Mouse (Mus musculus): ENCODE data around the gene Polr2b. TPM values are rescaled to one million over a fixed set of nuclear protein-coding genes. Genes with fewer than 3 reads are reported as not detected.

The Polr2b gene
- polyA plus RNA-seq, 1 experiment from 2014 or later = 102 TPM

DNA sequence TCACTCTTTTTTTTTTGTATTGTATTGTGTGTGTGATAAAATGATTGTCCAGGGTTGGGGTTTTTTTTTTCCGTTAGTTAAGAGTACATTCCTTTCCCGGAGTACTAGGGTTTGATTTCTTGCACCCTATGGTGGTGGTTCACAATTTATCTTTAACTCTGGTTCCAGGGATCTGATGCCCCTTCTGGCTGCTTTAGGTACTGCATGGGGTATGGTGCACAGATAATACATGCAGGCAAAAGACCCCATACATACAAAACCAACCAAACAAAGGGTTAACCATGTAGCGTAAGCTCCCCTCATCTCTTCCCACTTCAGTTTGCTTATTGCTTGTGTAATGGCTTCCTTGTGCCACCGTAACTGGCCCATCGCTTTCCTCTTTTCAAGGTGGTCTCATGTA is 34.0 kb upstream of the Polr2b start:
- Histone ChIP-seq H3K4me3 (replicated peaks) (no peak overlapping the region), H3K9ac (no peak overlapping the region), H3K27ac (no peak overlapping the region), H3K9me3 (no peaks in the 10 kb centered on the region), H3K36me3 (replicated peaks) (peaks cover 85% of the 10 kb centered on the region), H3K4me2 (no peak overlapping the region), H3K27me3 (no peaks in the 10 kb centered on the region), H3K4me1 (no peaks in the 10 kb centered on the region)
- no peak for ATAC-seq (ENCODE audit: low FRiP score)
- WGBS = 92% methylated on average over 5 of the region's 5 CpGs

DNA sequence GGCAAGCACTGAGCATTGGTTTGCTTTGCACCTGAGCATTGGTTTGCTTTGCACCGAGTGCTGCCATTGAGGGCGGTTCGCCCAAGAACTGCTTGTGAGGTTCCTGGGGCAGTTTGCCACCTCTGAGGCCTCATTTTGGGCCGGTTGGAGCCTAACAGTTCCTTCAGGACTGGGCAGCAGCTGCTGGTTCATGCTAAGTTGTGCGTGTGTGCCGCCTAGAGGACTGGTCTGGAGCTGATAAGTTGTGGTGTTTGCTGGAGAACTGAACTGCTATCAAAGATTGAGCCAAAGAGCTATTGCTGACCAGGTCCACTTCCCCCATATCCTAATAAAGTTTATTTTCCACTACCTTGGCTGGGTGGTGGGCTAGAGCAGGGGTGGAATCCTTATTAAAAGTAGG is 32.7 kb upstream of the Polr2b start:
- Histone ChIP-seq H3K9me3 (no peaks in the 10 kb centered on the region), H3K27me3 (no peaks in the 10 kb centered on the region), H3K27ac (no peak overlapping the region), H3K9ac (no peak overlapping the region), H3K4me2 (no peak overlapping the region), H3K4me1 (no peaks in the 10 kb centered on the region), H3K36me3 (replicated peaks) (peaks cover 86% of the 10 kb centered on the region), H3K4me3 (replicated peaks) (no peak overlapping the region)
- 94% methylated on average over 6 of the region's 6 CpGs for WGBS
- no peak for ATAC-seq (ENCODE audit: low FRiP score)

DNA sequence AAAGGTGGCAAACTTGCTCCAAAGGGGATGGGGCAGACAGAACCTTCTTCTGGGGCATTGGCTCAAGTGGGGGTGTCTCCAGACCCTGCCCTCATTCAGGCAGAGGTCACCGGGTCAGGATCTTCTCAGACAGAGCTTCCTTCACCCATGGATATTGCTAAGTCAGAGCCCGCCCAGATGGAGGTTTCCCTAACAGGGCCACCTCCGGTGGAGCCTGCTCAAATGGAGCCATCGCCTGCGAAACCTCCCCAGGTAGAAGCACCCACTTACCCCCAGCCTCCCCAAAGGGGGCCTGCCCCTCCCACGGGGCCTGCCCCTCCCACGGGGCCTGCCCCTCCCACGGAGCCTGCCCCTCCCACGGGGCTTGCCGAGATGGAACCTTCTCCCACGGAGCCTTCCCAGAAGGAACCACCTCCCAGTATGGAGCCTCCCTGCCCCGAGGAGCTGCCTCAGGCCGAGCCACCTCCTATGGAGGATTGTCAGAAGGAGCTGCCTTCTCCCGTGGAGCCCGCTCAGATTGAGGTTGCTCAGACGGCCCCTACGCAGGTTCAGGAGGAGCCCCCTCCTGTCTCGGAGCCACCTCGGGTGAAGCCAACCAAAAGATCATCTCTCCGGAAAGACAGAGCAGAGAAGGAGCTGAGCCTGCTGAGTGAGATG is 28.3 kb upstream of the Polr2b start:
- ATAC-seq (ENCODE audit: low FRiP score) = no peak

DNA sequence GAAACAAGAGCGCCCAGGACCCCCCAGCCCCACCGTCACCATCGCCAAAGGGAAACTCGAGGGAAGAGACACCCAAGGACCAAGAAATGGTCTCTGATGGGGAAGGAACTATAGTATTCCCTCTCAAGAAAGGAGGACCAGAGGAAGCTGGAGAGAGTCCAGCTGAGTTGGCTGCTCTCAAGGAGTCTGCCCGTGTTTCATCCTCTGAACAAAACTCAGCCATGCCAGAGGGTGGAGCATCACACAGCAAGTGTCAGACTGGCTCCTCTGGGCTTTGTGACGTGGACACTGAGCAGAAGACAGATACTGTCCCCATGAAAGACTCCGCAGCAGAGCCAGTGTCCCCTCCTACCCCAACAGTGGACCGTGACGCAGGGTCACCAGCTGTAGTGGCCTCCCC is 27.7 kb upstream of the Polr2b start:
- no peaks in the 10 kb centered on the region for H3K9me3 ChIP-seq
- no peak overlapping the region for H3K4me3 ChIP-seq (replicated peaks)
- no peaks in the 10 kb centered on the region for H3K27me3 ChIP-seq
- WGBS = 95% methylated on average over 9 of the region's 9 CpGs
- H3K4me2 ChIP-seq = no peak overlapping the region
- H3K9ac ChIP-seq = no peak overlapping the region
- H3K27ac ChIP-seq = no peak overlapping the region
- no peak for ATAC-seq (ENCODE audit: low FRiP score)
- H3K4me1 ChIP-seq = no peaks in the 10 kb centered on the region
- H3K36me3 ChIP-seq (replicated peaks) = peaks cover 69% of the 10 kb centered on the region

More for the DNA sequence above, 28.3 kb upstream of the Polr2b start:
- H3K4me3 ChIP-seq (replicated peaks) = no peak overlapping the region
- H3K4me2 ChIP-seq = no peak overlapping the region
- WGBS = 93% methylated on average over 20 of the region's 20 CpGs
- H3K27me3 ChIP-seq = no peaks in the 10 kb centered on the region
- no peak overlapping the region for H3K9ac ChIP-seq
- H3K36me3 ChIP-seq (replicated peaks) = peaks cover 68% of the 10 kb centered on the region
- no peaks in the 10 kb centered on the region for H3K4me1 ChIP-seq
- H3K9me3 ChIP-seq = no peaks in the 10 kb centered on the region
- no peak overlapping the region for H3K27ac ChIP-seq

DNA sequence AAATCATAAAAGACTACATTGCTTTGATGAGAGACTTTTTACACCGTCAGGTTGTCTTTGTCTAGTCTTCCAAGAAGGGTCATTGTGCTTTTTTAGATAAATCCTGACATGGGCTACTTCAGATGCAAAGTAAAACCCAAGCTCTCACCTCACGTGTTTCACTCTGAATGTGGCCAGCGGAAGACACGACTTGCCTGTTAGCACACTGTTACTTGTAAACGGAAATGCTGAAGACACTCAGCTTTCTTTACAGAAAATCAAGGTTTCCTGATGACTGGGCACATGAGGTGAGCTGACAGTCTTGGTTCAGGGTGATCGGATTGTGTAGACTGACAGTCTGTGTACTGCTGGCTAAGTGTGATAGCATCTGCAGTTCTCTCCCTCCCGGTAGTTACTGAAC is 24.3 kb upstream of the Polr2b start:
- Histone ChIP-seq H3K27me3 (no peaks in the 10 kb centered on the region), H3K9ac (no peak overlapping the region), H3K4me2 (no peak overlapping the region), H3K27ac (no peak overlapping the region), H3K9me3 (no peaks in the 10 kb centered on the region), H3K4me1 (no peaks in the 10 kb centered on the region), H3K4me3 (replicated peaks) (no peak overlapping the region), H3K36me3 (replicated peaks) (peaks cover 73% of the 10 kb centered on the region)
- no peak for ATAC-seq (ENCODE audit: low FRiP score)
- WGBS = 84% methylated on average over 7 of the region's 7 CpGs

DNA sequence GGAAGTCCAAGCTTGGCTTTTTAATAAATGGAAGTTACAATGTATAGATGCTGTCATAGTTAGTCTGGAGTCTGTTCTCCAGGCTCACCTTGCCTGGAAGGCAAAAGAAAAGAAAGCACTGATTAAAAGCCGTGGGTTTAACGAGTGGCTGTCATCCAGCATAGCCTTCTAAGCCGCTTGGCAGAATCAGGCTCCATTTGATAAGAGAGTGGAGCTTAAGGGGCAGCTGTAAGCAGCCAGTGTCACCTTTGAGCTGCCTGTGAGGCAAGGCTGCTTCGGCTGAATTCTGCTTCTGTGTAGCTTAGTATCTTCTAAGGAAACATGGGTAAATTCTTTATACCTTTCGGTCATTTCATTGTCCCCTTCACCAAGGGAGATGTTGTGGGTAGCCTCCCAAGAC is 23.0 kb upstream of the Polr2b start:
- 72% methylated on average over 5 of the region's 5 CpGs for WGBS
- H3K27me3 ChIP-seq = no peaks in the 10 kb centered on the region
- no peak overlapping the region for H3K4me2 ChIP-seq
- H3K9me3 ChIP-seq = no peaks in the 10 kb centered on the region
- no peak overlapping the region for H3K9ac ChIP-seq
- H3K27ac ChIP-seq = no peak overlapping the region
- no peak for ATAC-seq (ENCODE audit: low FRiP score)
- H3K36me3 ChIP-seq (replicated peaks) = peaks cover 72% of the 10 kb centered on the region
- H3K4me3 ChIP-seq (replicated peaks) = no peak overlapping the region
- H3K4me1 ChIP-seq = no peaks in the 10 kb centered on the region

- WGBS = 76% methylated on average over 6 of the region's 6 CpGs
- H3K4me1 ChIP-seq = no peaks in the 10 kb centered on the region
- no peak overlapping the region for H3K27ac ChIP-seq
- no peaks in the 10 kb centered on the region for H3K27me3 ChIP-seq
- H3K9ac ChIP-seq = no peak overlapping the region
- H3K36me3 ChIP-seq (replicated peaks) = peaks cover 70% of the 10 kb centered on the region
- H3K9me3 ChIP-seq = no peaks in the 10 kb centered on the region
- H3K4me3 ChIP-seq (replicated peaks) = no peak overlapping the region
- no peak overlapping the region for H3K4me2 ChIP-seq
- no peak for ATAC-seq (ENCODE audit: low FRiP score)
These were observed 22.0 kb upstream of the Polr2b start for GRCm38 (mm10) chr5:77287901-77288300.

- no peaks in the 10 kb centered on the region for H3K4me1 ChIP-seq
- no peak overlapping the region for H3K27ac ChIP-seq
- H3K4me3 ChIP-seq (replicated peaks) = no peak overlapping the region
- H3K9ac ChIP-seq = no peak overlapping the region
- WGBS = 89% methylated on average over 8 of the region's 8 CpGs
- H3K27me3 ChIP-seq = no peaks in the 10 kb centered on the region
- no peak for ATAC-seq (ENCODE audit: low FRiP score)
- H3K36me3 ChIP-seq (replicated peaks) = peaks cover 77% of the 10 kb centered on the region
- H3K9me3 ChIP-seq = no peaks in the 10 kb centered on the region
- no peak overlapping the region for H3K4me2 ChIP-seq
These were observed 20.3 kb upstream of the Polr2b start for GRCm38 (mm10) chr5:77289686-77290085.

GRCm38 (mm10) chr5:77290606-77291005 is 19.3 kb upstream of the Polr2b start:
- H3K36me3 ChIP-seq (replicated peaks) = peaks cover 85% of the 10 kb centered on the region
- 87% methylated on average over 2 of the region's 2 CpGs for WGBS
- no peak for ATAC-seq (ENCODE audit: low FRiP score)

GRCm38 (mm10) chr5:77292803-77293522 is 17.0 kb upstream of the Polr2b start:
- no peaks in the 10 kb centered on the region for H3K4me1 ChIP-seq
- H3K9ac ChIP-seq = no peak overlapping the region
- WGBS = 95% methylated on average over 7 of the region's 7 CpGs
- ATAC-seq (ENCODE audit: low FRiP score) = no peak
- peaks cover 90% of the 10 kb centered on the region for H3K36me3 ChIP-seq (replicated peaks)
- no peak overlapping the region for H3K27ac ChIP-seq
- no peaks in the 10 kb centered on the region for H3K9me3 ChIP-seq
- H3K27me3 ChIP-seq = no peaks in the 10 kb centered on the region
- H3K4me3 ChIP-seq (replicated peaks) = no peak overlapping the region
- H3K4me2 ChIP-seq = no peak overlapping the region

More at GRCm38 (mm10) chr5:77290606-77291005, 19.3 kb upstream of the Polr2b start:
- Histone ChIP-seq H3K4me2 (no peak overlapping the region), H3K4me1 (no peaks in the 10 kb centered on the region), H3K4me3 (replicated peaks) (no peak overlapping the region), H3K27ac (no peak overlapping the region), H3K27me3 (no peaks in the 10 kb centered on the region), H3K9ac (no peak overlapping the region), H3K9me3 (no peaks in the 10 kb centered on the region)

GRCm38 (mm10) chr5:77299486-77299885 is 10.5 kb upstream of the Polr2b start:
- Histone ChIP-seq H3K4me2 (no peak overlapping the region), H3K4me3 (replicated peaks) (no peak overlapping the region), H3K9me3 (no peaks in the 10 kb centered on the region), H3K36me3 (replicated peaks) (peaks cover 72% of the 10 kb centered on the region), H3K27ac (no peak overlapping the region), H3K4me1 (no peaks in the 10 kb centered on the region), H3K27me3 (no peaks in the 10 kb centered on the region), H3K9ac (no peak overlapping the region)
- 92% methylated on average over 2 of the region's 2 CpGs for WGBS
- no peak for ATAC-seq (ENCODE audit: low FRiP score)

DNA sequence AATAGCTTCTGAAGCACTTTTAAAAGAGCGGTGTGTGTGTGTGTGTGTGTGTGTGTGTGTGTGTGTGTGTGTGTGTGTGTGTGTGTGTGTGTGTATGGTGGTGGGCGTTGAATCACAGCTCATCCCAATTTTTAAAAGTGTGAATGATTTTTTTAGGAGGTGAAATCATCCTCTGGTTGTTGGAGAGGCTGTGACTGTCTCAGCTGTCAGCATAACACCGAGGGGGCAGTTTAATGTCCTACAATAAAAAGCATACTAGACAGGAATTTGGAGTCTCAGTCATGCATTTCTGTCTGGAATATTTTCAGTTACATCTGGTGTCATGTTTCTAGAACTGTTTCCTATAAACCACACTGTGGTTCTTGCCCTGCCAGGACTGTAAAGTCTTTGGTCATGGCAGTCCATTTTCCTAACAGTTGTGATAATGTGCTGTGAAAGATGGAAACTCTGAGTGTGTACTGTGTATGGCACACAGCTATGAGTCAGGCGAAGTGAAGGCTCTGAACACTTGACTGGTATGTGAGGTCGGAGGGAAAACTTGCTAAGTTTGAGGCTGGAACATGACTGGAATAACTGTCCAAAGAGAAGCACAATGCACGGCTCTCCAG is 8.5 kb upstream of the Polr2b start:
- no peak overlapping the region for H3K4me3 ChIP-seq (replicated peaks)
- no peaks in the 10 kb centered on the region for H3K9me3 ChIP-seq
- no peaks in the 10 kb centered on the region for H3K4me1 ChIP-seq
- no peak for ATAC-seq (ENCODE audit: low FRiP score)
- peaks cover 75% of the 10 kb centered on the region for H3K36me3 ChIP-seq (replicated peaks)
- H3K27me3 ChIP-seq = no peaks in the 10 kb centered on the region
- 87% methylated on average over 6 of the region's 6 CpGs for WGBS
- no peak overlapping the region for H3K4me2 ChIP-seq
- H3K9ac ChIP-seq = no peak overlapping the region
- no peak overlapping the region for H3K27ac ChIP-seq

All from forebrain, embryonic 12.5 days (tissue).